8 mouse cellular contexts compared by ENCODE assay signal in genomic region chr11:72314151-72314895, GRCm38 (mm10). TPM values are rescaled to one million over a fixed set of nuclear protein-coding genes. Genes with fewer than 3 reads are reported as not detected.
A peak's percentile ranks its signal among the peaks of the same experiment; 100 is the strongest.
DNase-seq lines count a peak whose midpoint lies in the region; ATAC-seq and TF ChIP-seq lines count a peak whose summit lies in the region.

TSS of gene Fbxo39 (plus strand) at chr11:72314444.

- WGBS in hindbrain, embryonic 10.5 days: 11% methylated on average over 42 of the region's 42 CpGs
- WGBS in midbrain, embryonic 12.5 days: 11% methylated on average over 42 of the region's 42 CpGs

- H3K9ac ChIP-seq in midbrain, embryonic 12.5 days (replicated peaks): 0 out of 2 replicates have a peak within 1 kb of the TSS, but pooled peaks have one; percentile 41

- no peaks in the 10 kb centered on the region for H3K36me3 ChIP-seq in hindbrain, embryonic 10.5 days
- no peaks in the 10 kb centered on the region for H3K36me3 ChIP-seq in midbrain, embryonic 12.5 days

- H3K27ac ChIP-seq in cortical plate, adult 2 months (ENCODE audit: insufficient read depth, low read length): no peak within 1 kb of the TSS
- peak within 1 kb of the TSS; percentile 63; the same call in 1 of the 2 replicates for H3K27ac ChIP-seq in hindbrain, embryonic 10.5 days
- H3K27ac ChIP-seq in midbrain, embryonic 12.5 days (replicated peaks): no peak within 1 kb of the TSS

- H3K4me1 ChIP-seq in cortical plate, adult 2 months (ENCODE audit: control insufficient read depth, insufficient read depth, low read length): no peaks in the 10 kb centered on the region
- peaks cover 8% of the 10 kb centered on the region for H3K4me1 ChIP-seq in hindbrain, embryonic 10.5 days (replicated peaks)
- H3K4me1 ChIP-seq in midbrain, embryonic 12.5 days: 0 out of 2 replicates have a peak, but pooled peaks cover 4% of the 10 kb centered on the region

- H3K9me3 ChIP-seq in hindbrain, embryonic 10.5 days: no peaks in the 10 kb centered on the region
- H3K9me3 ChIP-seq in midbrain, embryonic 12.5 days: no peaks in the 10 kb centered on the region

- DNase-seq in kidney, postnatal 10 days: peak; percentile 21
- DNase-seq in kidney, adult 18-20 months: no peak
- peak; percentile 7 for DNase-seq in hindbrain, embryonic 10.5 days (ENCODE audit: low spot score)
- no peak for DNase-seq in cerebellum, adult 9-11 months

- peaks cover 35% of the 10 kb centered on the region for H3K27me3 ChIP-seq in hindbrain, embryonic 10.5 days (ENCODE audit: insufficient read depth, poor library complexity, severe bottlenecking)
- peaks cover 42% of the 10 kb centered on the region for H3K27me3 ChIP-seq in midbrain, embryonic 12.5 days

- 0 out of 2 replicates have a peak within 1 kb of the TSS, but pooled peaks have one; percentile 6 for H3K4me3 ChIP-seq in cortical plate, adult 2 months (ENCODE audit: insufficient read depth, low read length)
- H3K4me3 ChIP-seq in hindbrain, embryonic 10.5 days: peak within 1 kb of the TSS; percentile 47
- H3K4me3 ChIP-seq in midbrain, embryonic 12.5 days: peak within 1 kb of the TSS; percentile 33

- H3K4me2 ChIP-seq in midbrain, embryonic 12.5 days (replicated peaks): peak within 1 kb of the TSS; percentile 53

- no peak for TF ChIP-seq POLR2A in cortical plate, adult 2 months (IDR thresholded peaks at IDR 0.05; ENCODE audit: extremely low read depth, insufficient read depth, low read length)

- no peak for TF ChIP-seq CTCF in cortical plate, adult 2 months (IDR thresholded peaks at IDR 0.05; ENCODE audit: extremely low read depth, insufficient read depth, low read length)

- ATAC-seq in midbrain, embryonic 12.5 days (ENCODE audit: low FRiP score, low read depth): no peak
- no peak for ATAC-seq in cerebellum, adult (ENCODE audit: insufficient number of reproducible peaks, low FRiP score, low TSS enrichment)
- no peak for ATAC-seq in activated CD4-positive, CD25-positive, alpha-beta regulatory T cell, adult 4 months

RNA-seq across cellular contexts. Expression of gene Fbxo39, which starts in this region (rescaled TPM):
- polyA plus RNA-seq in cortical plate, adult 2 months (2012; rRNA removed): not detected in 2 replicates
- polyA plus RNA-seq in hindbrain, embryonic 10.5 days (2016; fragmentation: Nextera tagmentation; extraction: Ambion mirVana): not detected in 2 replicates
- polyA plus RNA-seq in midbrain, embryonic 12.5 days (2016; fragmentation: Nextera tagmentation; extraction: Ambion mirVana): not detected in 2 replicates
- under 1 TPM; 0.20 to 0.28 TPM for polyA plus RNA-seq in activated CD4-positive, CD25-positive, alpha-beta regulatory T cell, adult 4 months (2017; shearing (Covaris generic))

Comparison
In these comparisons a context has a peak if more than half of its experiments do, and no peak if none do; other contexts are left out.
1. Peak in DNase-seq, H3K4me3 ChIP-seq and H3K27ac ChIP-seq in hindbrain, embryonic 10.5 days; RNA of the gene not detected or under 1 TPM.